Mouse (Mus musculus) liver, postnatal 0 days (tissue): ENCODE measurements at regions not wholly inside any gene's neighbourhood (a gene's known extent, or its start where the extent isn't known, plus 50 kb on each side); places are given as distances from the start of the nearest gene placed in this dataset.

Experiments used
- ATAC-seq: fragments of 200-750 bp; cut with Nextera tagmentation; 2 replicates; pipeline ENCODE4 v1.8.0; 2017; ENCODE audit warnings: mild to moderate bottlenecking, moderate library complexity
- DNase-seq: peaks from one replicate; pipeline ENCODE4 v3.0.0-alpha.2; 2016
- H3K27ac ChIP-seq: fragments of 300-500 bp; sonication (generic); 2 replicates; pipeline ENCODE4 v1.5.1; 2014; ENCODE audit warnings: antibody characterized with exemption, moderate library complexity, mild to moderate bottlenecking, low read depth
- H3K27me3 ChIP-seq: fragments of 300-500 bp; sonication (generic); 2 replicates; pipeline ENCODE4 v1.6.1; 2014; ENCODE audit warnings: low read length, control low read depth, mixed read lengths; ENCODE audit not compliant: insufficient read depth
- H3K36me3 ChIP-seq: fragments of 300-500 bp; sonication (generic); replicated peaks from 2 replicates; pipeline ENCODE4 v1.6.1; 2014; ENCODE audit warnings: mild to moderate bottlenecking, control low read depth, low read length, moderate library complexity, mixed read lengths; ENCODE audit not compliant: insufficient read depth
- H3K4me1 ChIP-seq: fragments of 300-500 bp; sonication (generic); 2 replicates; pipeline ENCODE4 v1.6.1; 2014; ENCODE audit warnings: antibody characterized with exemption, mild to moderate bottlenecking, control low read depth; ENCODE audit not compliant: insufficient read depth
- H3K4me2 ChIP-seq: fragments of 300-500 bp; sonication (generic); 2 replicates; pipeline ENCODE4 v1.6.1; 2014; ENCODE audit warnings: low read depth, mild to moderate bottlenecking, low read length, moderate library complexity, mixed read lengths
- H3K4me3 ChIP-seq: fragments of 300-500 bp; sonication (generic); 2 replicates; pipeline ENCODE4 v1.5.1; 2014; ENCODE audit warnings: low read depth, low read length
- H3K9ac ChIP-seq: fragments of 300-500 bp; sonication (generic); replicated peaks from 2 replicates; pipeline ENCODE4 v1.6.1; 2014; ENCODE audit warnings: mild to moderate bottlenecking, moderate library complexity
- H3K9me3 ChIP-seq: fragments of 300-500 bp; sonication (generic); 2 replicates; pipeline ENCODE4 v1.6.1; 2016; ENCODE audit warnings: mild to moderate bottlenecking, control low read depth, low read length, mixed read lengths
- CTCF ChIP-seq: sonication (generic); IDR thresholded peaks from 2 replicates; pipeline ENCODE4 v1.5.1; 2016; ENCODE audit warnings: antibody characterized with exemption, low read depth
- EP300 ChIP-seq: IDR thresholded peaks from 2 replicates; pipeline ENCODE4 v1.6.1; 2016; ENCODE audit warnings: antibody characterized with exemption, low read depth, mild to moderate bottlenecking
- WGBS: fragments of 180-500 bp; shearing (Covaris S2); extraction: QIAGEN DNeasy Blood & Tissue Kit; methylation state at CpG from one replicate; pipeline ENCODE4 v1.1.7; 2014; ENCODE audit not compliant: insufficient replicate concordance; 5-methylcytosine and 5-hydroxymethylcytosine counted together

GRCm38 (mm10) chr19:54202456-54202855, 158.5 kb downstream of the Adra2a start:
- TF ChIP-seq CTCF (no peak), EP300 (no peak)
- Histone ChIP-seq H3K36me3 (no peaks in the 10 kb centered on the region), H3K9ac (no peak overlapping the region), H3K27me3 (no peaks in the 10 kb centered on the region), H3K27ac (no peak overlapping the region), H3K4me1 (peaks cover 3% of the 10 kb centered on the region), H3K4me2 (no peak overlapping the region), H3K9me3 (no peaks in the 10 kb centered on the region), H3K4me3 (no peak overlapping the region)
- DNase-seq (no peak), ATAC-seq (no peak)
- 68% methylated on average over 6 of the region's 6 CpGs for WGBS

DNA sequence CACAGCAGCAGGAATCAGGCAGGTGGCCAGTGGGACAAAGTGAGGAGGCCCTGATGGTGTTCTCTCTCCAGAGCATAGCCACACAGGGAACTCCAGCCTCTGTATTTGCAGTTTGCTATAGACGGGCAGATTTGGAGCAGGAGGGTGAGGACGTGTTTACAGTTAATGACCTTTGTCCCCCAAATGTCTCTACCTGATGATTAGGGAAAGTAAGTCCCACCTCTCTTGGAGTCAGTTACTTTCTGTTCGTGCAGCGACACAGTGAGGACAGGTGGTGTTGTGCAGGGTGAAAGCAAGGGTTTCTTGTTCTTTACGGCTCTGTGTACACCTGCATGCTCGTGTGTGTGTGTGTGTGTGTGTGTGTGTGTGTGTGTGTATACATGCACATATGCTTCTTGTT, 162.9 kb downstream of the Adra2a start:
- peak overlapping the region; percentile 79 for H3K27ac ChIP-seq
- H3K4me2 ChIP-seq: no peak overlapping the region
- ATAC-seq (peak; percentile 94), DNase-seq (peak; percentile 49)
- H3K4me1 ChIP-seq: peaks cover 3% of the 10 kb centered on the region; the same call in 1 of the 2 replicates
- no peak overlapping the region for H3K9ac ChIP-seq
- no peaks in the 10 kb centered on the region for H3K9me3 ChIP-seq
- H3K36me3 ChIP-seq: no peaks in the 10 kb centered on the region
- TF ChIP-seq CTCF: peak; percentile 73
- no peak for TF ChIP-seq EP300
- H3K4me3 ChIP-seq: no peak overlapping the region
- 42% methylated on average over 6 of the region's 6 CpGs for WGBS
- H3K27me3 ChIP-seq: no peaks in the 10 kb centered on the region

DNA sequence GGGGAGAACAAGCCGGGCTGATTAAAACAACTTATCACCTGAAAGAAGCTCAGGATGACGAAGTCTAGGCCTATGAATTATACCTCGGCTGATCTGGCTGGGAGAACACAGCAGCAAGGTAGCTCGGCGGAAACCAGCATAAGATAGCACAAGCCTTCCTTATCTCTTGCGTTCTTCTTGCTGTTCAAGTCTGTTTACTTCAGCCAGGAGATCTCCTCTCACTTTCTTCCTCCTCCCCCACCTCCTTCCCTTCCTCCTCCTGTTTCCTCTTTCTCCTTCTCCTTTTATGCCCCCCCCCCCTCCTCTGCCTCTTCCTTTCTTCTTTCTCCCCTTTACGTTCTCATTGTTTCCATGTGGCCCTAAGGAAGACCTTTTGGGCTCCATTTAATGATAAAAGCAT, 168.2 kb downstream of the Adra2a start:
- Histone ChIP-seq H3K27me3 (no peaks in the 10 kb centered on the region), H3K9ac (no peak overlapping the region), H3K4me2 (no peak overlapping the region), H3K9me3 (no peaks in the 10 kb centered on the region), H3K4me1 (no peaks in the 10 kb centered on the region), H3K36me3 (no peaks in the 10 kb centered on the region), H3K4me3 (no peak overlapping the region), H3K27ac (no peak overlapping the region)
- TF ChIP-seq EP300 (no peak), CTCF (no peak)
- no peak for DNase-seq
- no peak for ATAC-seq
- 38% methylated on average over 7 of the region's 7 CpGs for WGBS

- H3K4me1 ChIP-seq: no peaks in the 10 kb centered on the region
- TF ChIP-seq CTCF (no peak), EP300 (no peak)
- 62% methylated on average over 6 of the region's 6 CpGs for WGBS
Measured at GRCm38 (mm10) chr19:54244176-54244575, 200.2 kb downstream of the Adra2a start.

DNA sequence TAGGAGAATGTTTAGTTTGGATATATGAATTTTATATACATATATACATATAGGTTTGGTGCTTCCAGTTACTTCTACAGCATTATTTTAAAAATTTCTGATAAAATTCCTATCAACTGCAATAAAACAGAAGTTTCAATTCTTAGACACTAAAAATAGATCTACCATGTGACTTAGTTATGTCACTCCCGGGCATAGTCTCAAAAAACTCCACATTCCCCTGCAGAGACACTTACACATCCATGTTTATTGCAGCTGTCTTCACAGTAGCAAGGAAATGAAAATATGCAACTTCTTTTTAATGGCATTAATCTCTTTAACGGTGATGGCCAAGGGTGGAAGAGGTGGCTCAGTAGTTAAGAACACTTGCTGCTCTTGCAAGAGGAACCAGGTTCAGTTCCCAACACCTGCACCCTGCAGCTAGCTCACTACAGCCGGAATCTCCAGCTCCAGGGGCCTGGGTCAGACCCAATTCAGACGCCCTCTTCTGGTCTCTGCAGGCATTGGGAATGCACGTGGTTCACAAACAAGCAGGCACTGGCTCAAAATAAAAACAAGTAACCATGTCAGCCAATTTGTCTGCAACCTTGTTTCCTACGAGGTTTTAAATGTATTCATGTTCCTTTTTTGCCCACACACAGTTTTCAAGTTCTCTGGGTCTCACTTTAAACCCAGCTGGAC, 204.4 kb downstream of the Adra2a start:
- Histone ChIP-seq H3K36me3 (no peaks in the 10 kb centered on the region), H3K9me3 (no peaks in the 10 kb centered on the region), H3K27me3 (no peaks in the 10 kb centered on the region), H3K27ac (no peak overlapping the region), H3K4me1 (no peaks in the 10 kb centered on the region), H3K4me3 (no peak overlapping the region), H3K4me2 (no peak overlapping the region), H3K9ac (no peak overlapping the region)
- no peak for ATAC-seq
- DNase-seq: no peak
- peak; percentile 35 for TF ChIP-seq CTCF
- no peak for TF ChIP-seq EP300
- 25% methylated on average over 6 of the region's 6 CpGs for WGBS

More at GRCm38 (mm10) chr19:54244176-54244575, 200.2 kb downstream of the Adra2a start:
- Histone ChIP-seq H3K9ac (no peak overlapping the region), H3K9me3 (no peaks in the 10 kb centered on the region), H3K27ac (no peak overlapping the region), H3K4me3 (no peak overlapping the region), H3K27me3 (no peaks in the 10 kb centered on the region), H3K36me3 (no peaks in the 10 kb centered on the region), H3K4me2 (no peak overlapping the region)
- no peak for ATAC-seq
- DNase-seq: no peak

DNA sequence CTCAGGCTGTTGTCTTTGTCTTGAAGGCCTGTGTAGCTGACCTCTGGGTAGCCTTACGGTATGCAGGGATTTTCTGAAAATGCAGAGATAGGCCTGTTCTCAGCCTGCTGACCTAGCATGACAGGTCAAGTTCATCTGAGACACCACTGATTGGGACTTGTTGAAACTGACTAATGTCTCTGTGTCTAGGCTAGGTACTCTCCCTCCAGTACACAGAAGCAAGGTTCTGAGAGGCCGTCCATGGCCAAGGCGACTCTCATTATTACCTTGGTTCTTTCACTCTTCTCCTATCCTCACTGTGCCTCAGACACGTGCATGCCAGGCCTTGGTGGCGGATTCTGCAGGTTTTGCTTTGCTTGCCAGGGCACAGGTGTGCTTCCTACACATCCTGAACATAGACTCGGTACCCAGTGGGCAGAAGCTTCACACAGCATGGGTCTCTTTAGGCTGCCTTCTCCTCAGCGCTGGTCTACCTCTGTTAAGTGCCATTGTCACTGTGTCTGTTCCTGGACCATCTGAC, 208.3 kb downstream of the Adra2a start:
- DNase-seq: no peak
- Histone ChIP-seq H3K4me3 (no peak overlapping the region), H3K27ac (no peak overlapping the region), H3K4me1 (no peaks in the 10 kb centered on the region), H3K9me3 (no peaks in the 10 kb centered on the region), H3K4me2 (no peak overlapping the region), H3K27me3 (no peaks in the 10 kb centered on the region), H3K9ac (no peak overlapping the region), H3K36me3 (no peaks in the 10 kb centered on the region)
- TF ChIP-seq EP300 (no peak), CTCF (no peak)
- ATAC-seq: no peak
- WGBS: 83% methylated on average over 7 of the region's 7 CpGs

DNA sequence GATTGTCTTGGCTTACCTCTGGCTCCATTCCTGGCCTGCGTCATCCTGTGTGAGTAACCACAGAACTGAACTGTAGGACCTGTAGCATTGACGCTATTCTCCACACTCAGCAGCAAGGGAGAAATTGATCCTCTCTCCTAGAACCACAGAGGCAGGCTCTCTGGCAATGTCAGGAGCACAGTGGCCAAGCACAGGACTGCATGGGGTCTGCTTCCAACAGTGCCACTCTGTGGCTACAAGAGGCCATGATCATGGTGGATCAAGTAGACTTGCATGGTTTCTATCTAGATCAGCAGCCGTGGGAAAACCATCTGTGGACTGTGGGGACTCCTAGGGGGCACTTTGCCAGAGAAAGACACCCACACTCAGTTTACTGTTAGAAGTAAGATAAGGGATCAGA, 213.9 kb downstream of the Adra2a start:
- H3K4me1 ChIP-seq: no peaks in the 10 kb centered on the region

More for the DNA sequence above, 213.9 kb downstream of the Adra2a start:
- ATAC-seq (no peak), DNase-seq (no peak)
- Histone ChIP-seq H3K36me3 (no peaks in the 10 kb centered on the region), H3K9me3 (no peaks in the 10 kb centered on the region), H3K27ac (no peak overlapping the region), H3K27me3 (no peaks in the 10 kb centered on the region), H3K4me2 (no peak overlapping the region), H3K9ac (no peak overlapping the region), H3K4me3 (no peak overlapping the region)
- WGBS: 75% methylated on average over 3 of the region's 3 CpGs
- TF ChIP-seq CTCF (no peak), EP300 (no peak)
